Mouse (Mus musculus) heart, embryonic 11.5 days (tissue): ENCODE results near the gene Pmis2. TPM values are rescaled to one million over a fixed set of nuclear protein-coding genes. Genes with fewer than 3 reads are reported as not detected.

Source experiments
- ATAC-seq: fragments of 200-750 bp; cut with Nextera tagmentation; replicated peaks from 2 replicates; pipeline ENCODE4 v1.8.0; 2017; ENCODE audit warnings: moderate library complexity; ENCODE audit not compliant: insufficient number of reproducible peaks, low FRiP score, low TSS enrichment
- H3K27ac ChIP-seq: fragments of 300-500 bp; sonication (generic); 2 replicates; pipeline ENCODE4 v1.5.1; 2014; ENCODE audit warnings: mild to moderate bottlenecking, low read depth, low read length
- H3K27me3 ChIP-seq: fragments of 300-500 bp; sonication (generic); 2 replicates; pipeline ENCODE4 v1.6.1; 2014; ENCODE audit warnings: mild to moderate bottlenecking, low read length, mixed read lengths; ENCODE audit not compliant: control insufficient read depth, insufficient read depth
- H3K36me3 ChIP-seq: fragments of 300-500 bp; sonication (generic); 2 replicates; pipeline ENCODE4 v1.6.1; 2014; ENCODE audit warnings: mild to moderate bottlenecking, low read length, moderate library complexity, mixed read lengths; ENCODE audit not compliant: control insufficient read depth, insufficient read depth
- H3K4me1 ChIP-seq: fragments of 300-500 bp; sonication (generic); 2 replicates; pipeline ENCODE4 v1.6.1; 2014; ENCODE audit warnings: low read length; ENCODE audit not compliant: control insufficient read depth, insufficient read depth
- H3K4me2 ChIP-seq: fragments of 300-500 bp; sonication (generic); 2 replicates; pipeline ENCODE4 v1.6.1; 2014; ENCODE audit warnings: mild to moderate bottlenecking, moderate library complexity
- H3K4me3 ChIP-seq: fragments of 300-500 bp; sonication (generic); 2 replicates; pipeline ENCODE4 v1.5.1; 2014; ENCODE audit warnings: low read depth, low read length
- H3K9ac ChIP-seq: fragments of 300-500 bp; sonication (generic); 2 replicates; pipeline ENCODE4 v1.6.1; 2014; ENCODE audit warnings: mild to moderate bottlenecking, low read depth, low read length, moderate library complexity
- H3K9me3 ChIP-seq: fragments of 300-500 bp; sonication (generic); replicated peaks from 2 replicates; pipeline ENCODE4 v1.6.1; 2016; ENCODE audit warnings: low read length; ENCODE audit not compliant: control insufficient read depth
- WGBS: fragments of 180-500 bp; shearing (Covaris S2); extraction: QIAGEN DNeasy Blood & Tissue Kit; methylation state at CpG from one replicate; pipeline ENCODE4 v1.1.7; 2014; ENCODE audit not compliant: insufficient replicate concordance; 5-methylcytosine and 5-hydroxymethylcytosine counted together
- polyA plus RNA-seq: library from polyadenylated mRNA; unstranded; fragments of >200 nt; fragmentation: Nextera tagmentation; extraction: Ambion mirVana; gene quantifications from 2 replicates; pipeline ENCODE4 v1.2.1, GENCODE M21; 2014

Gene Pmis2
- polyA plus RNA-seq, result not detected in 2 replicates

GRCm38 (mm10) chr7:30671480-30671879 lies at the start of gene Pmis2:
Pmis2 (minus strand) TSS chr7:30671605.
- Histone ChIP-seq H3K27ac (no peak within 1 kb of the TSS), H3K4me3 (no peak within 1 kb of the TSS), H3K4me1 (no peaks in the 10 kb centered on the region), H3K27me3 (peaks cover 3% of the 10 kb centered on the region; the same call in 1 of the 2 replicates), H3K36me3 (no peaks in the 10 kb centered on the region), H3K9ac (no peak within 1 kb of the TSS), H3K9me3 (no peaks in the 10 kb centered on the region), H3K4me2 (no peak within 1 kb of the TSS)
- ATAC-seq, result no peak
- WGBS, result 53% methylated on average over 9 of the region's 9 CpGs

- H3K36me3 ChIP-seq, result no peaks in the 10 kb centered on the region
- H3K4me3 ChIP-seq, result no peak overlapping the region
- no peak overlapping the region for H3K9ac ChIP-seq
- no peaks in the 10 kb centered on the region for H3K9me3 ChIP-seq
- 90% methylated on average over 5 of the region's 5 CpGs for WGBS
- H3K27ac ChIP-seq, result no peak overlapping the region
- no peak for ATAC-seq
- H3K4me1 ChIP-seq, result no peaks in the 10 kb centered on the region
- H3K27me3 ChIP-seq, result peaks cover 44% of the 10 kb centered on the region
- no peak overlapping the region for H3K4me2 ChIP-seq
These were observed 48.3 kb upstream of the Pmis2 start for GRCm38 (mm10) chr7:30719669-30720068.

GRCm38 (mm10) chr7:30717716-30718046 lies 46.3 kb upstream of the Pmis2 start:
- 12% methylated on average over 14 of the region's 14 CpGs for WGBS
- H3K4me2 ChIP-seq, result peak overlapping the region; percentile 56
- no peaks in the 10 kb centered on the region for H3K36me3 ChIP-seq
- H3K4me3 ChIP-seq, result peak overlapping the region; percentile 26
- H3K9me3 ChIP-seq, result no peaks in the 10 kb centered on the region
- ATAC-seq, result peak; percentile 1; the same call in 1 of the 2 replicates
- H3K27me3 ChIP-seq, result peaks cover 46% of the 10 kb centered on the region
- H3K4me1 ChIP-seq, result no peaks in the 10 kb centered on the region
- H3K27ac ChIP-seq, result no peak overlapping the region
- no peak overlapping the region for H3K9ac ChIP-seq

GRCm38 (mm10) chr7:30717006-30717715 lies 45.8 kb upstream of the Pmis2 start:
- Histone ChIP-seq H3K4me3 (peak overlapping the region; percentile 26), H3K36me3 (no peaks in the 10 kb centered on the region), H3K9me3 (no peaks in the 10 kb centered on the region), H3K4me1 (no peaks in the 10 kb centered on the region), H3K9ac (no peak overlapping the region), H3K4me2 (peak overlapping the region; percentile 56), H3K27me3 (peaks cover 41% of the 10 kb centered on the region), H3K27ac (no peak overlapping the region)
- ATAC-seq, result peak; percentile 88
- WGBS, result 3% methylated on average over 43 of the region's 43 CpGs

- Histone ChIP-seq H3K9me3 (no peaks in the 10 kb centered on the region), H3K27me3 (peaks cover 24% of the 10 kb centered on the region), H3K4me2 (no peak within 1 kb of the TSS), H3K4me1 (peaks cover 8% of the 10 kb centered on the region), H3K27ac (no peak within 1 kb of the TSS), H3K36me3 (no peaks in the 10 kb centered on the region), H3K9ac (no peak within 1 kb of the TSS), H3K4me3 (no peak within 1 kb of the TSS)
- no peak for ATAC-seq
- 75% methylated on average over 3 of the region's 3 CpGs for WGBS
These were observed 40.5 kb upstream of the Pmis2 start, which contains the start of gene Atp4a for GRCm38 (mm10) chr7:30711942-30712341. Atp4a (plus strand) TSS chr7:30712209.

GRCm38 (mm10) chr7:30707441-30707840 lies 36.0 kb upstream of the Pmis2 start:
- 81% methylated on average over 1 of the region's 1 CpGs for WGBS
- H3K36me3 ChIP-seq, result no peaks in the 10 kb centered on the region
- no peak overlapping the region for H3K4me3 ChIP-seq
- H3K27me3 ChIP-seq, result no peaks in the 10 kb centered on the region; the same call in 1 of the 2 replicates
- H3K4me2 ChIP-seq, result no peak overlapping the region
- H3K9me3 ChIP-seq, result no peaks in the 10 kb centered on the region
- no peak for ATAC-seq
- H3K9ac ChIP-seq, result no peak overlapping the region
- H3K27ac ChIP-seq, result no peak overlapping the region
- peaks cover 14% of the 10 kb centered on the region for H3K4me1 ChIP-seq

GRCm38 (mm10) chr7:30706214-30706882 lies 34.9 kb upstream of the Pmis2 start:
- Histone ChIP-seq H3K4me3 (no peak overlapping the region), H3K27me3 (no peaks in the 10 kb centered on the region), H3K4me2 (peak overlapping the region; percentile 23), H3K9me3 (no peaks in the 10 kb centered on the region), H3K36me3 (no peaks in the 10 kb centered on the region), H3K27ac (peak overlapping the region; percentile 85), H3K9ac (no peak overlapping the region), H3K4me1 (peaks cover 14% of the 10 kb centered on the region)
- 31% methylated on average over 8 of the region's 8 CpGs for WGBS
- ATAC-seq, result peak; percentile 80

- Histone ChIP-seq H3K4me1 (no peaks in the 10 kb centered on the region), H3K9me3 (no peaks in the 10 kb centered on the region), H3K27me3 (no peaks in the 10 kb centered on the region), H3K4me2 (no peak within 1 kb of the TSS), H3K27ac (no peak within 1 kb of the TSS), H3K36me3 (no peaks in the 10 kb centered on the region), H3K4me3 (no peak within 1 kb of the TSS), H3K9ac (no peak within 1 kb of the TSS)
- ATAC-seq, result peak; percentile 57; the same call in 1 of the 2 replicates
- WGBS, result 33% methylated on average over 9 of the region's 9 CpGs
These were observed 27.2 kb upstream of the Pmis2 start, which contains the start of gene 2200002J24Rik for GRCm38 (mm10) chr7:30698589-30698988. 2200002J24Rik (plus strand) TSS chr7:30698926.
